Mouse (Mus musculus): ENCODE results near the gene 2410131K14Rik. TPM values are rescaled to one million over a fixed set of nuclear protein-coding genes. Genes with fewer than 3 reads are reported as not detected.

The 2410131K14Rik gene
- polyA plus RNA-seq, 1 experiment = 1.1 TPM

DNA sequence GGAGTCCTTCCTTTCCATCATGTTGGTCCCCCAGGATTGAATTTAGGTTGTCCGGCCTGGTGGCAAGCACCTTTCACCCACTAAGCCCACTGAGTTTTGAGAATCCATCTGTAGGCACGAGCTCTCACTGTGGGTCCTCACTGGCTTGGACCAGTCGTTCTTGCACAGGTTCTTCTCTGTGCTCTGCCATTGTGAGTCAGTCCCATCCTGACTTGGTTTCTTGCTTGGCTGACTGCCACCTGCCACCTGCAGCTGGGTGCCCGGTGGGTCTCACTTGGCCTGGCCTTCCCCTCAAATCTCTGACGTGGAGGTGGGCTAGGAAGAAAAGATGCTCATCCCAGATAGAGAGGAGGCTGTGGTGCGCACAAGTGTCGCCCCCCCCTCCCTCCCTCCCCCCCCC, 6.0 kb downstream of the 2410131K14Rik start:
- no peak for TF ChIP-seq GATA1 (IDR thresholded peaks at IDR 0.05; ENCODE audit: low read length)

DNA sequence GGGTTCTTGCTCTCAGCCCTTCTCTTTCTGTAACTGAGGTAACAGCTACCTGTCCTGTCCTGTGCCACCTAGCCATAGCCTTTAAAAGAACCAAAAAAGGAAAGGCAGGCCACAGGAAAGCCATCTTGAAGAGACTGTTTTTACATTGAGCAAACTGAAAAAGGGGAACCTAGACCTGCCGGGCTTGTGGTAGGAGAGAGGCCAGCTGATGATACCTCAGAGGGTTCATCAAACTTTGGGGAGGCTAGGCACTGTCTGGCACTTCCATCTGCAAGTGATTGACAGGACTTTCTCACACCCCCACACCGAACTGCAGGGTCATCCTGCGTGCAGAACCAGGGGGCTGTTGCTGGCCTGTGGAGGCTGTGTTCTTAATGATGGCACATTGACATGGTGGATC, 8.5 kb downstream of the 2410131K14Rik start:
- no peak for TF ChIP-seq GATA1 (IDR thresholded peaks at IDR 0.05; ENCODE audit: low read length)

DNA sequence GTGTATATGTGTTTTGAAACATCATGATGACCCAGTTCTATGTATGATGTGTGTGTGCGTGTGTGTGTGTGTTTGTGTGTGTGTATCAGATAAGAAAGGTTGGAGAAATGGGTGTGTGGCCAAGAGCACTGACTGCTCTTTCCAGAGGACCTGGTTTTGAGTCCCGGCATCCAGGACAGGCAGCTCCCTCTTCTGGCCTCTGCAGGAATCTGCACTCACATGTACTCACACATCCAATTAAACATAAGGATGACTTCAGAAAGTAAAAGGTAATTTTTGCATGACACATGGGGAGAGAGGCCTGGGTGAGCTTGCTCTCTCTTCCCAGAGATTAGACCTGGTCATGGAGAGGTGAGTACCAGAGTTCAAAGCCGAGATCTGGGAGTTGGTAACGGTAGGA, 12.0 kb downstream of the 2410131K14Rik start:
- TF ChIP-seq GATA1 (IDR thresholded peaks at IDR 0.05; ENCODE audit: low read length) = no peak

DNA sequence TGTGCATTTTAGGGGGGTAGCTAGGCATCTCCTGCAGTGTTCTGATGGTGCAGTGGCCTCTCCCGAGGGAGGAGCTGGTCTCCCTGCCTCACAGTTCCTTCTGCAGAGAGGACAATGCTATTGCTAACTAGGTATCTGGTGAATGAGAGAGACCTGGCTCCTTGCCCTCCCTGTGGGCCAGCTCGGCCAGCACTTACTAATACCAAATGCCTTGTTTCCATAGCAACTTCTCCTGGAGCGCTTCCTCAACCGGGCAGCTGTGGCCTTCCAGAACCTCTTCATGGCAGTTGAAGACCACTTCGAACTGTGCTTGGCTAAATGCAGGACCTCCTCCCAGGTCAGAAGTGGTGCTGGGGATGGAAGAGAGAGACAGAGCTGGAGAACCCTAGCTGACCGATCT, 14.1 kb downstream of the 2410131K14Rik start:
- no peak for TF ChIP-seq GATA1 (IDR thresholded peaks at IDR 0.05; ENCODE audit: low read length)

DNA sequence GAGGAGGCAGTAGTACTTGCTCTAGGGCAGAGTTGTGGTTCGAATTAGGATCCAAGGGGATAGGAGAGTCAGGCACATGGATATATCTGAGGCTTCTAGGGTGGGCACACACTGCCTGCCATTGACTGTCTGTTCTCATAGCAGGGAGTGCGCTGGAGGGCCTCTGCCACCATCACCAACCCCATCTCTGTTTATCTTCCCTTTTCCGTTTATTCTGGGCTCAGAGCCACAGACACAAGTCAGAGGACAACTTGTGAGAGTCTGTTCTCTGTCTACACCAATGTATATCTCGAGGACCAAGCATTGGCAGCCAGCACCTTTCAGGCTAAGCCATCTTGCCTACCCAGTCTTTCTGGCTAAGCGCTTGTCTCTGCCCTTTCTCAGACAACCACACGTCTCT, 14.6 kb downstream of the 2410131K14Rik start:
- TF ChIP-seq GATA1 (IDR thresholded peaks at IDR 0.05; ENCODE audit: low read length) = no peak

DNA sequence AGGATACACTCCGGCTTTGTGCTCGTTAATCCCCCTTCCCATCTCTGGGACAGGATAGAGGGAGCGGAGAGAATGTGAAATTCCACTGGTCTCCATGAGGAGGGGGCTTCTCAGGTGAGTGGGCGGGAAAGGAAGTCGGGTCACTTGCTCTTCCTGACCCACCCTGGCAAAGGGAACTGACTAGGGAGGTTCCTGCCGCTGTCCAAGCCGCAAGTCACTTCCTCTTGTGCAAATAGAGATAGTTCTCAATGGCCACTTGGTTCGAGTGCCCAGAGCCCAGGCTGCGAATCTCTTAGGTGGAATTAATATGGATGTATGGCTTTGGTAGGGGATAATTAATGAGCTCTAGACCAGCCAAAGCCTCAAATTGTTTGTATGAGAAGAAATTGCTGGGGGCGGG, 15.0 kb downstream of the 2410131K14Rik start:
- TF ChIP-seq GATA1 (IDR thresholded peaks at IDR 0.05; ENCODE audit: low read length) = no peak

DNA sequence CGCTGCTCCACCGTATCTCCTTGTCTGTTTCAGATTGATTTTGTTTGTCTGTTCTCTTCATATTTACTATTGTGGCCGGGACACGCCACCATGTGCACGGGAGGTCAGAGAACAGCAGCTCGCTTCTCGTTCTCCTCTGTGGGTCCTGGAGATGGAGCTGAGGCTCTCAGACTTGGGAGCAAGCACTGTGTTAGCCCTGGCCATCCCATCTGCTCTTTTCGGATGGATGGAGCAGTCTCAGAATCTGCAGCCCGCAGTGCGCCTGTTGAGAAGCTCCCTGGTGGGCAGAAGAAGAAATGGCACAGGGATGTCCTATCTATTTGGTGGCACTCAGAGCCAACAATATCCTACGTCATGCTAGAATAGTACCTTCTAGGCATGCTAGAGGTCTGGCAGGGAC, 15.6 kb downstream of the 2410131K14Rik start:
- TF ChIP-seq GATA1 (IDR thresholded peaks at IDR 0.05; ENCODE audit: low read length) = no peak

DNA sequence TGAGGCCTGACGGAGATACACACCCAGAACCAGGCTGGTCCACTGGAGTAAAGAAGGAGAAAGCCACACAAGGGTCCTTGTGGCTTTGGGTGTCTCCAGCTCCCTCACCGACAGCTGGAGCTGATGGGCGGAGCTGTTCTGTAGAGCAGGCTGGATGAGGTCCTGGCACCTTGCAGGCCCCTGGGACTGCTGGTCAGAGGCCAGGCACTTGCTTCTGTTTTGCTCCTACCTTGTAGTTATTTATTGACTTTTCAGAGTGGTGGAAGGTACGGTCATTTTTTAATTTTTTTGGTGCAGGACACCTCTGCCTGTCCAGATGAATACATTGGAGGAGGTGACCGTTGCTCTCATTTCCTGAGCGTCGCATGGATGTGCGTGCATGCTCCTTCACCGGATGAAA, 16.2 kb downstream of the 2410131K14Rik start:
- no peak for TF ChIP-seq GATA1 (IDR thresholded peaks at IDR 0.05; ENCODE audit: low read length)

DNA sequence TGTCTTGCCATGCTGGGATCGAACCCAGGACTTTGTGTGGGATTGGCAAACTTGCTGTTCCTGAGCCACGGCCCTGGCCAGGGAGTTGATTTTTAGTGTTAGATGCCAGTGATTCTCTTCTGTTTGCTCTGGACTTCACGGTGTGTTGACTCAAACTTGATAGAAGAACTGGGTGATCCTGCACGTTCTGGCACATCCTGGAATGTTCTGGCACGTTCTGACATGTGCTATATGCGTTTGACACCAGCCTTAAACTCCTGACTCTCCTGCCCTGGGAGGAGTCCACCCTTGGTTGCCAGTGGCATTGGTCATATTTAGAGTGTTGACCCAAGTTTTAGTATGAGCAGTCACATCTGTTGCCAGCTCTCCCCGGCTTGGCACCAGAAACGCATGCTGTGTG, 17.4 kb downstream of the 2410131K14Rik start:
- no peak for TF ChIP-seq GATA1 (IDR thresholded peaks at IDR 0.05; ENCODE audit: low read length)

DNA sequence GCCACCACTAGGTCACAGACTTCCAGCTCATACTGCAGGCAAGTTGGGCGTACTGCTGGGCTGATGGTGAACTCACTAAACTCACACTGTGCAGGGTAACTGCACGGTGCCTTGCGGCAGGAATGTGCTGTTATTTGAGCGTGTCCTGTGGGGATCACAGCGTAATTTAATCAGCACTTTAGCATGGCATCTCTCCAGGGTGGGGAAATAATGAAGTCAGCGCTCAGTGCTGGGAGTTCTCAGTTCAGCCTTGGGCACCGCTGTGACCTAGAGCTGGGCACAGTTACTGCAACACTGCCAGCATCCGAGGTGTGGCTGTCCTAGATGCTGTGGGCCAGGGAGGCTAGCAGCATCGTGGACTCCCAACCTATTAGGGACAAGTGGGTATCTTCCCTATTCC, 19.3 kb downstream of the 2410131K14Rik start:
- TF ChIP-seq GATA1 (IDR thresholded peaks at IDR 0.05; ENCODE audit: low read length) = no peak

DNA sequence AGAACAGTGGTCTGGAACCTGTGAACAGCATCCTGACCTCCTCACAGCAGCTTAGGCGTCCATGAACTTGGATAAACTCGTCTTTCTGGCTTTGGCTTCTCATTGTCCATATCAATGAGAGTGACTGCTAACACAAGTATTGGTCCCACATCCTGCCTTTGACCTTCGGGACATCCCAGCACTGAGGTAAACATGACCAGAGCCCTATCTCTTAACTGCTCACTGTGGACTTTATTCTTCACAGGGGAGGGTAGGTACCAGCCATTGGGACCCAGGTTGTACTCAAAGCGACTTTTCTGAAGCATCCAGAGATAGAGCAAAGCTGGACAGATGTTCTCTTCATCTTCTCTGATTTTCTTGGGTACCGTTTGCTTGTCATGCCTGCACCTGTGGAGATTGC, 20.3 kb downstream of the 2410131K14Rik start:
- TF ChIP-seq GATA1 (IDR thresholded peaks at IDR 0.05; ENCODE audit: low read length) = no peak

DNA sequence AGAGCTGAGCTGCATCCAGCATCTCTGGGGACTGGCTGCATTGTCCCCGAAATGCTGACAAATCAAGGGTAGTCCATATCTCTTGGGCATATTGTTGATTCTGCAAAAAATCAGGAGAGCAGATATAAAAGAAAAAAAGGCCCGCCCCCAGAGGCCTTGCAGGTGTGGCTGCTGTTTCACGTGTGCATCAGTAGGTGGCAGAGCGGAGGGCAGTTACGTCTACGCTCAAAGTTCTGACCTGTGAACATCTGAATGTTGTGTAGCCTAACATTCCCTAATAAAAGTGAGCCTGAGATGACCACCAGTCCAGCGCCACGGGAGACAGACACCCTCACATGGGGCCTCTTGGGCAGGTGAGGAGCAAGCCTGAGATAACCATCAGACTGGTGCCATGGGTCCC, 21.3 kb downstream of the 2410131K14Rik start:
- TF ChIP-seq GATA1 (IDR thresholded peaks at IDR 0.05; ENCODE audit: low read length) = no peak

DNA sequence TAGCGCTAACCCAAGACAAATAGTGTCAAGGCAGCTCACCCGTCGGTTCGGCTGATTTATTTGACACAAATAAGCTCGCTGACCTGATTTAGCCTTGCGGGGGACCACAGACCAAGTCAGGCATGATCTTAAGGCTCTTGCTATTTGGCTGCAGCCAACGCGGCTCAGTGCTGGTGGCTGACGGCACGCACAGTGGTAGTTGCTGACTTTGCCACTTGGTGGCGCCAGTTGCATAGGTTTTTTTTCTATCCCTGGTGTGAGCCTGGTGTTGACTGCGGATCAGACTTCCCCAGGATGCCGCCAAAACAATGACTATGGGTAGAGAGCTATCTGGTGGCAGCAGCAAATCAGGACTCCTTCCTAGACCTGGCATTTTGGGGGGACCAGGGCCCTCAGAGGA, 24.0 kb downstream of the 2410131K14Rik start:
- no peak for TF ChIP-seq GATA1 (IDR thresholded peaks at IDR 0.05; ENCODE audit: low read length)

DNA sequence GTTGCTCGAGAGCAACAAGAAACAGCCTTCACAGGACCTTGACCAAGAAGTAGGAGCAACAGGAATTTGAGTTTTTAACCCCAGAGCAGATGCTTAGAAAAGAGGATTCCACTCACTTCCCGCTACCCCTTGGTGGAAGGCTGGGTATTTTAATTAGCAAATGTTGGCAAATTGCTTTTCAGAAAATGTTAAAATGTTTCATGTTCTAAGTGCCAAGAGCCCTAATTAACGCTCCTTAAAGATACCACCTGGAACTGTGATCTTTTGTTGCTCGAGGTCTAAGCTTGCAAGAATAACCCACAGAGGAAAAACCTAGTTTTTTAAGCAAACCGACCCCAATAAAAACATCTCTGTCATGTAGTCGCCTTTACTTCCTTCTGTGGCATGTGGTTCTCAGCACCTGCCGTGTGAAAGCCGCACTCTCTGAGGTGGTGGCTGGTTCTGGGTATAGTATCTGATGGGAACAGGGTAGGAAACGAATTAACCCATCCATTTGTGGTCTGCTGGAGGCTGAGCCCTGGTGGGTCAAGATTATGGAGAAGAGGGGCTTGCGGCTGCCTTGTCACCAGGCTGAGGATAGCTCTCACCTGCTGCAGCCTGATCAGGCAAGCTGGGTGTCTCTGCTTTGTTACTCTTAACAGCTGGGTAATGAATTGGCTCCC, 26.6 kb downstream of the 2410131K14Rik start:
- no peak for TF ChIP-seq GATA1 (IDR thresholded peaks at IDR 0.05; ENCODE audit: low read length)

DNA sequence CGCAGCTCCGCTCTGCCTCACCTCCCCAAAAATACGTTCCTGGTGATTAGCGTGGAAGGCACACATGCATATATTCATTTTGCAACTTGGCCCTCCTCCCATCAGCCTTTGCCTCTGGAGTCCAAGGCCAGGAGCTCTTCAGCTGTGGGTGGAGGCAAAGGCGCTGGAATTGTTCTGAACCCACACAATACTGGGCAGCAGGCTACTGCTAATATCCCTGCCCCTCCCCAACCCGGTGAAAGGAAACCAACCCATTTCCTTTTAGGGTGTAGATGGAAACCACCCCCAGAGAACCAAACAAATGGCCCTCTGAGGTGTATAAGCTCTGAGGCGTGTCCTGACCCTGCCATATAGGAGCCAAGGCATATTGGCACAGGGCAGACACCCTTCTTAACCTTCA, 28.4 kb downstream of the 2410131K14Rik start:
- no peak for TF ChIP-seq GATA1 (IDR thresholded peaks at IDR 0.05; ENCODE audit: low read length)

DNA sequence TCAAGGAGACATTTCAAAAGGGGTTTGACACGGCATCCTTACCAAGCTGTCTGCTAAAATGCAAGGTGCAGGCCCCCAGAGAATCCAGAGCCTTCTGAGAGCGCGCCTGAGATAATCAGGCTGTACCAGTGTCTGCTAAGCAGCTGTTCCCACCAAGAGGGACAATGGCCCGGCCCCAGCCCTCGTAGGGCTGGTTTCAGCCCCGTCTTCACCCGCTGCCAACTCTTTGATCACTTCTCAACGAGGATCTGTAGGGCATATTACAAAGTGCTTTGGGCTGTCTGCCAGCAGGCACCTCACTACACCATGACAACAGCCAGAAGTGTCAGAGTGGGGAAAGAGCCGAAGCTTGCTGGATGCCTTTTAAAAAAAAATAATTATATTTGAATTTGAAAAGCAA, 29.5 kb downstream of the 2410131K14Rik start:
- no peak for TF ChIP-seq GATA1 (IDR thresholded peaks at IDR 0.05; ENCODE audit: low read length)

DNA sequence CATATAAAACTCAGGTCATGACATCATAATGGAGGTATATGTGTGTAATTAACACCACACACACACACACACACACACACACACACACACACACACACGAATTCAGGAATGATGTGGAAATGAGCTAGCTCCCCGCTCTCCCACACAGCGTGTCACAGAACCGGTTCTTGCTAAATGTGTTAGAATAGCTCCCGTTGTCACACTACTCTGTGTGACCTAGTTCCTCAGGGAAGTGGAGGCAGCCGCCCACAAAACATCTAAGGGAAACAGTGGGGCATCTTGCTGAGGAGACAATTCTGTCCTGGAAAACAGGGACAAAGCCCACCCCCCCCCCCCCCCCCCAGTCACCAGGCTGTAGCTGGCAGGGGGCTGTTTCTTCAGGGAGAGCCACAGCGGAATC, 31.3 kb downstream of the 2410131K14Rik start:
- TF ChIP-seq GATA1 (IDR thresholded peaks at IDR 0.05; ENCODE audit: low read length) = no peak

DNA sequence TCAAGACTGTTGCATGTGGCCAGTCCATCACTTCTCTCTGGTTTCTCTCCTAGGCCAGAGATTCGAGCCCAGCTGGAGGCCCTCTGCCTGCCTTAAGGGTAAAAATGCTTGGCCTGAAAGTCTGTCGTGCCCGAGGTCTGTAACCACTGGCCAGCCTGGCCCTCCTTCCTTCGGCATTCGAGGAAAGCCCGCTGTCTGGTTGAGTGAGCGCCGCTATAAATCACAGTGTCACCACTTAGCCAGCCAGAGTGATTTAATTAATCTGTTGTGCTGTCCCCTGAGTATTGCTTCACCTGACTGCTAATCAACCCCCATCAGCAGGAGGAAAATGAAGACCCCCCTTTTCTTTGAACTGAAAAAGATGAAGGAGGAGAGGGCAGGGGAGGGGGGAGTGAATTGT, 31.7 kb downstream of the 2410131K14Rik start:
- TF ChIP-seq GATA1 (IDR thresholded peaks at IDR 0.05; ENCODE audit: low read length) = no peak
